Comparison of ENCODE assay signal across 8 mouse cellular contexts in the genomic region with DNA sequence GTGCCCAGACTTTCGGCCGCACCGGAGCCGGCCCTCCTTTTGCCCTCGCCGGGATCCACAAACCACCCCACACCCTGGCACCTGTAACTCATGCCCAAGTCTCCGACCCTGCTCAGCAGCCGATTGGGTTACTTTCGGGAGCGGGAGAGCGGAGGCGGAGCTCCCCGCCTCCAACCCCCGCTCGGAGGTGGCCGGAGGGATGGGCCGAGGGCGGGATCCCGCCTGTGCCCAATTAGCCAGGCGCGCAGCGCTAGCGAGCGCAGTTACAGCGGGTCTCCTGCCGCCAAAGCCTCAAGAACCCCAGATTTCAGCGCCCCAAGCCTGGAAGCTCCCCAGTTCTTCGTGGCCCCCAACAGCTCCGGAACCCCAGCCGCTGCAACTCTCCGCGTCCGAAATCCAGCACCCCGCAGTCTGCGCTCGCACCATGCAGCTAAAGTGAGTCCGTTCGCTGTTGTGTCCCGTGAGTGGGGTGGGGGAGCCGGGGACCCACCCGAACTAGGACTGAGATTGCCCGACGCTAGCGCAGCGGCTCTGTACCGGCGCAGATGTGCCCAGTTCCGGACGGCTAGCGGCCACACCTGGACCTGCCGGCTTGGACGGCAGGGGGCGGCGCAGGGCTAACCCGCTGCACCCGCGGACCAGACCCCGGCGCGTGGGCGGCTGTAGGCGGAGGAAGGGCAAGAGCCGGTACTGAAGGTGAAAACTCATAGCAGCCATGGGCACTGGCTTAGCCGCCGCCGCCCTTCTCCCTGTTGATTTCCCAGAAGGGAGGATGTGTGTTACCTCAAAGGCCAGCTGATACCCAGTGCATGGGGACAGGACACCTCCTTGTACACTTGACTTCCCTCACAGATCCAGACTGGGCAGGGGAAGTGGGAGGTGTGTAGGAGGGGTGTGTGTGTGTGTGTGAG. TPM values are rescaled to one million over a fixed set of nuclear protein-coding genes. Genes with fewer than 3 reads are reported as not detected.
DNase-seq lines count a peak whose midpoint lies in the region; ATAC-seq lines count a peak whose summit lies in the region.

A gene (plus strand): TSS at position 202 of the 911 bp plus-strand sequence.

- DNase-seq in adrenal gland, adult (ENCODE audit: inconsistent age in 2 of 2, low spot score in 1 of 2), result peak; percentile 90 to 95
- peak; percentile 57 to 77 for DNase-seq in gastrocnemius, postnatal 4 days (ENCODE audit: low spot score in 2 of 2)
- DNase-seq in left cerebral cortex, postnatal 36 days (ENCODE audit: low spot score in 2 of 2), result peak; percentile 21 to 41
- peak; percentile 40 for DNase-seq in right cerebral cortex, postnatal 25 days
- peak; percentile 79 to 85 for DNase-seq in urinary bladder, postnatal 36 days (ENCODE audit: low spot score in 2 of 2)

- ATAC-seq in common myeloid progenitor, adult 5-6 weeks (replicated peaks; ENCODE audit: low read depth, poor library complexity, severe bottlenecking), result peak; percentile 85
- peak; percentile 74 for ATAC-seq in inflammation-experienced regulatory T-cells, adult 6 months
- ATAC-seq in megakaryocyte-erythroid progenitor cell, adult 5-6 weeks (replicated peaks; ENCODE audit: low FRiP score, low TSS enrichment, poor library complexity, severe bottlenecking), result peak; percentile 92

- intact Hi-C loops in left cerebral cortex, postnatal 36 days (cut with DNase I), result no loop called here

RNA-seq across cellular contexts. Expression of the gene that starts here (rescaled TPM):
- total RNA-seq in common myeloid progenitor, adult 5-6 weeks (2017), result 0.73 and 1.0 TPM in 2 replicates
- 1 to 10 TPM; 3.4 to 4.4 TPM for total RNA-seq in gastrocnemius, postnatal 4 days (2021)
- polyA plus RNA-seq in inflammation-experienced regulatory T-cells, adult 6 months (2017; shearing (Covaris generic)), result 1 to 10 TPM; 5.8 to 7.8 (median 6.8) TPM
- 1 to 10 TPM; 1.9 to 2.2 TPM for total RNA-seq in left cerebral cortex, postnatal 36 days (2021)
- 0.37 and 4.9 TPM in 2 replicates for total RNA-seq in megakaryocyte-erythroid progenitor cell, adult 5-6 weeks (2014; fragmentation: Nextera tagmentation)
- 0.57 and 1.4 TPM in 2 replicates for total RNA-seq in megakaryocyte-erythroid progenitor cell, adult 5-6 weeks (2017)

Comparison
In these comparisons a context has a peak if more than half of its experiments do, and no peak if none do; other contexts are left out.
1. Peak in every context shown above with its lines: DNase-seq and ATAC-seq.
2. DNase-seq: peak in every context shown above with its lines; median percentile 92 in adrenal gland, adult; 82 in urinary bladder, postnatal 36 days; 67 in gastrocnemius, postnatal 4 days; 40 in right cerebral cortex, postnatal 25 days; 31 in left cerebral cortex, postnatal 36 days.